In the genomic region with DNA sequence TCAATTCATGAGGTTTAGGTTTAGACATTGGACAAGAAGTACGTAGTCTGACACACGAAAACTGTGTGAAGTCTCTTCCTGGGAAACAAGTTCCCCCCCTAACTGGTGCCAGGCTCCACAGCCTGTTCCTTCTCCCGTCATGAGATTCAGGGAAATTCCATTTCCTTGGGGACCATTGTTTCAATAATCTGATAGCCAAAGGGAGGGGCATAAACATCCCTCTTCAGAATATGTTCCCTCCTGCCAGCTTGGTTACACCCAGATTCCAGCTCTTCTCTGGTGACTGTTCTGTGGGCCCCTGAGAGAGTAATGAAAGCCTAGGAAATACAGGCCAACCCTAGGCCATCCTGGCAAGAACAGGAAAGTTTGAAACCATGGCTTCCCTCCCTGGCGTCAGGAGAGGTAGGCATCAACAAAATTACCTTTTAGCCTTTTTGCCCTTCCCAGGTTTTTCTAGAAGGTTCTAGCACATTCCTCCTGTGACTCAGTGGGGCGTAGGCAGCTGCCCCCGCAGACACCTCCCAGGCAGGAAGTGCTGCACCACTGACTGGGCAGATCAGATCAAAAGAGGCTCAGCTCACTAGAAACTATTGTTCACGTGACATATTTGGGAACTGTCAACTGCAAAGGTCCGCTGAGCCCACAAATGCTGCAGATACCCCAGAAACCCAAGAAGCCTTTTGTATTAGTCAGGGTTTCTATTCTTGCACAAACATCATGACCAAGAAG, we compare ENCODE assay signal across 12 mouse cellular contexts.
DNase-seq lines count a peak whose midpoint lies in the region; TF ChIP-seq lines count a peak whose summit lies in the region.
"Had no signal": no experiment of that assay in that cellular context is flagged by ENCODE, and none has a peak within 500 bp of the region (broad histone marks: within the 10 kb centered on the region; RNA-seq: fewer than 3 reads in every experiment).

No protein-coding gene starts in this region.

- H3K36me3 ChIP-seq in embryonic facial prominence, embryonic 10.5 days (replicated peaks) = no peaks in the 10 kb centered on the region
- H3K36me3 ChIP-seq: liver, embryonic 15.5 days had no signal

- peaks cover 40% of the 10 kb centered on the region for H3K4me1 ChIP-seq in embryonic facial prominence, embryonic 10.5 days

- DNase-seq in gastrocnemius, adult 2 months = no peak
- no peak for DNase-seq in gastrocnemius, postnatal 10 days
- DNase-seq in B cell, adult 2 months = peak; percentile 44 to 58
- DNase-seq in embryonic facial prominence, embryonic 10.5 days (ENCODE audit: low spot score) = no peak
- peak; percentile 50 to 55 for DNase-seq in lung, postnatal 4 days
- no peak for DNase-seq in adrenal gland, adult 8-10 months
- DNase-seq in right cerebral cortex, postnatal 14 days = no peak
- no peak for DNase-seq in left cerebral cortex, postnatal 10 days (ENCODE audit: extremely low spot score in 1 of 2, low spot score in 2 of 2)
- DNase-seq: cerebellum, adult 2 months; kidney, adult 8-10 months; retina, postnatal 1 day had no signal

- no peak for TF ChIP-seq CTCF in gastrocnemius, adult 2 months (IDR thresholded peaks at IDR 0.05)

- no peaks in the 10 kb centered on the region for H3K27me3 ChIP-seq in embryonic facial prominence, embryonic 10.5 days (replicated peaks; ENCODE audit: low read depth, poor library complexity, severe bottlenecking)

- intact Hi-C loops in gastrocnemius, adult 2 months (cut with DNase I) = no loop called here
- intact Hi-C loops in left cerebral cortex, postnatal 10 days (cut with DNase I) = no loop called here

- no peaks in the 10 kb centered on the region for H3K9me3 ChIP-seq in embryonic facial prominence, embryonic 10.5 days
- H3K9me3 ChIP-seq: liver, embryonic 15.5 days had no signal

- H3K4me3 ChIP-seq in gastrocnemius, adult 2 months = no peak overlapping the region
- no peak overlapping the region for H3K4me3 ChIP-seq in embryonic facial prominence, embryonic 10.5 days
- H3K4me3 ChIP-seq: liver, embryonic 15.5 days had no signal

- WGBS in embryonic facial prominence, embryonic 10.5 days = 81% methylated on average over 8 of the region's 8 CpGs

- H3K27ac ChIP-seq in gastrocnemius, adult 2 months = peak overlapping the region; percentile 80
- H3K27ac ChIP-seq in embryonic facial prominence, embryonic 10.5 days (replicated peaks) = peak overlapping the region; percentile 4; the same call in 1 of the 2 replicates
- H3K27ac ChIP-seq: liver, embryonic 15.5 days had no signal

Comparison
In these comparisons a context has a peak if more than half of its experiments do, and no peak if none do; other contexts are left out.
1. DNase-seq: peak in B cell, adult 2 months (2 of 2) and lung, postnatal 4 days (2 of 2); none in gastrocnemius, adult 2 months (single experiment), gastrocnemius, postnatal 10 days (single experiment), embryonic facial prominence, embryonic 10.5 days (single experiment), adrenal gland, adult 8-10 months (single experiment), right cerebral cortex, postnatal 14 days (single experiment) and left cerebral cortex, postnatal 10 days (0 of 2).